Mouse (Mus musculus): ENCODE measurements around the gene Nisch.

GRCm38 (mm10) chr14:31211854-31212253 lies 4.9 kb downstream of the Nisch start:
- TF ChIP-seq CTCF (IDR thresholded peaks at IDR 0.05; ENCODE audit: control insufficient read depth, insufficient read depth, insufficient read length) (no peak), USF1 (IDR thresholded peaks at IDR 0.05; ENCODE audit: low read depth) (no peak), MAX (IDR thresholded peaks at IDR 0.05) (no peak), MYOG (IDR thresholded peaks at IDR 0.05; ENCODE audit: control insufficient read depth, extremely low read depth, insufficient read length) (no peak), MYOD1 (IDR thresholded peaks at IDR 0.05; ENCODE audit: control insufficient read depth, insufficient read length, low read depth) (no peak), FOSL1 (IDR thresholded peaks at IDR 0.05; ENCODE audit: insufficient read depth, low read length, poor library complexity, severe bottlenecking) (no peak)
